Mouse (Mus musculus): ENCODE data around the gene Myof.

The Myof gene

DNA sequence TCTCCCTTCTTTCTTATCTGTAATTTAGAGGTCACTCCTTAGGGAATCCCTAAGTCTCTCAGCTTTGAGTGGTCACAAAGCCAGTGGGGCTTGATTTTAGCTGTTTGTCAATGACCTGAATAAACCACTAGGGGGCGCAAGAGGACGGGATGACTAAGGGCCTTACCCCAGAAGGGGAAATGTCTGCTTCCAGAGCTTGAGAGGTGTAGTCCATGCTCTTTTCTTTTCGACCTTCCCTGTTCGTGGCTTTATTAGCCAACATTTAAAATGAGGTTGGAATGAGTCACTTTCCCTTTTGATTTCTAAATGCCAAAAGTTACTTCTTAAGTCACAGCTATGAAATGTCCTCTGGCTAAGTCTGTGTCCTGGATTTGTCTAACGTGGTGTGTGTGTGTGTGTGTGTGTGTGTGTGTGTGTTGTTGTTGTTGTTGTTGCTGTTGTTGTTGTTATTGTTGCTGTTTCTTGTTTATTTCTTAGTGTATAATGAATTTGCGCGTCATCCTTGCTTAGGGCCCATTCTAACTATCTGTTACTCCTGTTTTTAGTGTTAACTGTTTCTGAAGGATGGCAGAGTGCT lies 87.9 kb downstream of the Myof start:
- in situ Hi-C loops (cut with MboI, MseI) = loop anchor here (5.0 kb wide), 1 partner anchor 97 kb away; no protein-coding TSS in a partner anchor

DNA sequence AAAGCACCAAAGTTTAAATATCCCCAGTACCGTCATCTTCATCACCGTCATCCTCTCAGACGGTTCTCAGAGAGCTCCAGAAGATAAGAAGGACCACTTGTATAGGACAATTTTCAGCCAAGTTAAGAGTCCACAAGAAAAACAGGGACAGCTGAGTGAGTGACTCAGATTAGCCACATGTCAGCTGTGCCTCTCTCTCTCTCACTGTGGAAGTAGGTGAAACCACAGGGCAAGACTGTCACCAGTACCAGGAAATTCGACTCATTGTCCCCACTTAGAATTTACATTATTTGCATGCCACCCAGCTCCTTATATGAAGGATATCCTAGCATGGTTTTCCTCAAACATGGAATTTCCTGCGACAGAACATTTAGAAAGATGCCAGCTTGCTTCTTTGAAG lies 88.6 kb downstream of the Myof start:
- in situ Hi-C loops (cut with MboI, MseI) = loop anchor here (5.0 kb wide), 2 partner anchors 98 to 398 kb away; no protein-coding TSS in a partner anchor

GRCm38 (mm10) chr19:37954236-37954635 lies 89.1 kb downstream of the Myof start:
- in situ Hi-C loops (cut with MboI, MseI) = loop anchor here (5.0 kb wide), 1 partner anchor 398 kb away; no protein-coding TSS in a partner anchor

GRCm38 (mm10) chr19:37946696-37947095 lies 96.7 kb downstream of the Myof start:
- in situ Hi-C loops (cut with MboI, MseI) = no loop called here

DNA sequence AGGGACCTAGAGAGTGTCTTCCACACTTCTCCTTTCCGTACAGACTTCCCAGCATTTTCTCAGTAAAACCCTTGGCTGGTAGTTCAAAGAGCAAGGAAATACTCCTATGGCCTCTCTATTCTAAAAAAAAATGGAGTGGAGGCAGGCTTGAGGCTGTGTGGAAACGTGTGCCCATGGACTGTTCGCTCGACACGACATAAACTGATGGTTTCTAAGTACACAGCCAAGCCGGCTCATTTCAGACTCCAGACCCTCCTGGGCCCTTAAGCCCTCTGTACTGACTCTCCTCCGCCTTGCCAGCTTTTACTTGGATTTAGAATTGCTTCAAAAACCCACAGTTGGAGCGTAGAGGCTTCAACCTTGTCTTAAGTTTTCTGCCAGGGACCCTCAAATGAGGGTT lies 97.3 kb downstream of the Myof start:
- in situ Hi-C loops (cut with MboI, MseI) = no loop called here

DNA sequence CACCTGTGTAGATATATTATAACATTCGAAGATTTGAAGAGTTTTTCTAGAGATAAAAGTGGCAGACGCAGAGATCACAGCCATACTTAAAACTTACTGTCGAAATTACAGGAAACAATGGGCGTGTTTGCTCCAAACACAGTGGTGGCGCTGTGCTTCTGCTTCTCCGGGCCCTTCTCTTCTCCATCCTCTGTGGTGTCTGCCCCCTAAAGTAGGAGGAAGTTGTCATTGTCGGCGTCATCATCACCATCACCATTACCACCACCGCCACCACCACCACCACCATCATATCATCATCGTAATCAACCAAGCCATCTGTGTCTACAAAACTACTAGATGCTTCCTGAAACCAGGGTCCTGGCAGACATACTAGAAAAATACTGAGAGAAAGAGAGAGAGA lies 104.2 kb downstream of the Myof start:
- in situ Hi-C loops (cut with MboI, MseI) = no loop called here

DNA sequence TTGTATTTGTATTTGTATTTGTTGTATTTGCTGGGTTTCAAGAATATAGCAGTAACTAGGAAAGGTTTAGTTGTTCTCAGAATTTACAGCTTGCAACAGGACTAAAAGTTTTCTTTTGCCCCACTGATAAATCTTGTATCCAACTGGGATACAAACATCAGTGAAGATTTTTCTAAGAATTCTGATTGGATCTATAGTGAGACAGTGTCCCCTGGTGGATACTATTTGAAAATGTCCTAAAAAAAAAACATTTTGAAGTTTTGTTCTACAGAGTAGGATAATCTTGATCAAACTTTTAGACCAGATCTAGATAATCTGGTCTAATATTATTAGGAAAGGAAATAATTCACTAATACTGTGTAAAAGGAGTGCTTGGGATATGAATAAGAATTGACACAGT lies 106.3 kb downstream of the Myof start:
- in situ Hi-C loops (cut with MboI, MseI) = no loop called here

GRCm38 (mm10) chr19:37934640-37935039 lies 108.7 kb downstream of the Myof start:
- in situ Hi-C loops (cut with MboI, MseI) = no loop called here

GRCm38 (mm10) chr19:37932198-37932597 lies 111.2 kb downstream of the Myof start:
- in situ Hi-C loops (cut with MboI, MseI) = no loop called here

- in situ Hi-C loops (cut with MboI, MseI) = no loop called here
Observed at GRCm38 (mm10) chr19:37927911-37928310, 115.5 kb downstream of the Myof start.

DNA sequence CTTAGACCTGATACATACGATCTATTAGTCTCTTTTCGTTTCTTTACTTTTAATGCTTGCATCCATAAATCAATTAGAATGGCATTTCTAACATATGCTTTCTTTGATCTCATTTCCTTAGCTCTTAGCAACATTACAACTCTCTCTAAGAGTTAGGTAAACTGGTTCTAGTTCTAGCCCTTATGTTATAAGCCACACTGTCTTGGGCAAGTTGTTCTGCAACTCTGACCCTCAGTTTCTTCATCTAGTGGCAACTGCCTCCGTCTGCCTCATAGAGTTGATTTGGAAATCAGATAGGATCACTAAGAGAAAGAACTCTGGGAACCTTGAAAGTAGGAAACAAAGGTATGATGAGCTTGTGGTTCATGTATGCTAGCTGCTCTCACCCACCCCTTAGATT lies 118.1 kb downstream of the Myof start:
- in situ Hi-C loops (cut with MboI, MseI) = no loop called here

GRCm38 (mm10) chr19:37924266-37924665 lies 119.1 kb downstream of the Myof start:
- in situ Hi-C loops (cut with MboI, MseI) = no loop called here

GRCm38 (mm10) chr19:37921098-37921497 lies 122.3 kb downstream of the Myof start:
- in situ Hi-C loops (cut with MboI, MseI) = no loop called here

GRCm38 (mm10) chr19:37918515-37918932 lies 124.9 kb downstream of the Myof start:
- in situ Hi-C loops (cut with MboI, MseI) = no loop called here

DNA sequence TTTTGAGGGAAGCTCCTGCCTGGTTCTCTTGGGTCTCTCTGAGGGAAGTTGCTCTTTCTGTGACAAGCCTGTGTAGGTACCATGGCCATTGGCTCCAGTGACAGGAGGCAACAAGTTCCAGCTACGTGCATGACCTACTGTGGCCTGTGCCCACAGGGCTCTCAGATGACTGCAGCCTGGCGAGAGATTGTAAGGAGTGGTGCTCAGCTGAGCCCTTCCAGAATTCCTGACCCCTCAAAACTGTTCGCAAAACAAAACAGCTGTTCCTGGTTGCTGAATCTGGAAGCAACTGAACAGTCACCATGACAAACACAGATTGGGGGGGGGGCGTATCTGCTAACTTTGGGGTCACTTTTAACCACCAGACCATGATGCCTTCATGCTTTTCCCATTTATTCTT lies 129.1 kb downstream of the Myof start:
- in situ Hi-C loops (cut with MboI, MseI) = no loop called here

DNA sequence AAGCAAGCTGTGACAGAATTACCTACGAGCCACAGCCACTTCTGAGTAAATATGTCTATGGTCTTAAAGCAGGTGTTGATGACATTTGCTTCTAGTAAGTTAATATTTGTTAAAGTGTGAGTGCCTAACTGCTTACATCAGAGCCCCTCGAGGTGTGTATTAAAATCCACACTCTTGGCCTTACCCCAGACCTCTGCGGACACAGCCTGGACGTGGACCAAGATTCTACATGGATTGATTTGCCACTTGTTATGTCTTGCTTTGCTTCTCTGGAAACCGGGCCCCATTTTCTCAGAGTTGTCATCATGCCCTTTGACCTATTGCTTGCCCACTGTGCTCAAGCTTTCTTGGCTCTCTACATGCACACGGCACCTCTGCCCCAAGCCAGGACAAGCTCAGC lies 130.9 kb downstream of the Myof start:
- in situ Hi-C loops (cut with MboI, MseI) = no loop called here

GRCm38 (mm10) chr19:37909830-37910261 lies 133.5 kb downstream of the Myof start:
- in situ Hi-C loops (cut with MboI, MseI) = no loop called here

DNA sequence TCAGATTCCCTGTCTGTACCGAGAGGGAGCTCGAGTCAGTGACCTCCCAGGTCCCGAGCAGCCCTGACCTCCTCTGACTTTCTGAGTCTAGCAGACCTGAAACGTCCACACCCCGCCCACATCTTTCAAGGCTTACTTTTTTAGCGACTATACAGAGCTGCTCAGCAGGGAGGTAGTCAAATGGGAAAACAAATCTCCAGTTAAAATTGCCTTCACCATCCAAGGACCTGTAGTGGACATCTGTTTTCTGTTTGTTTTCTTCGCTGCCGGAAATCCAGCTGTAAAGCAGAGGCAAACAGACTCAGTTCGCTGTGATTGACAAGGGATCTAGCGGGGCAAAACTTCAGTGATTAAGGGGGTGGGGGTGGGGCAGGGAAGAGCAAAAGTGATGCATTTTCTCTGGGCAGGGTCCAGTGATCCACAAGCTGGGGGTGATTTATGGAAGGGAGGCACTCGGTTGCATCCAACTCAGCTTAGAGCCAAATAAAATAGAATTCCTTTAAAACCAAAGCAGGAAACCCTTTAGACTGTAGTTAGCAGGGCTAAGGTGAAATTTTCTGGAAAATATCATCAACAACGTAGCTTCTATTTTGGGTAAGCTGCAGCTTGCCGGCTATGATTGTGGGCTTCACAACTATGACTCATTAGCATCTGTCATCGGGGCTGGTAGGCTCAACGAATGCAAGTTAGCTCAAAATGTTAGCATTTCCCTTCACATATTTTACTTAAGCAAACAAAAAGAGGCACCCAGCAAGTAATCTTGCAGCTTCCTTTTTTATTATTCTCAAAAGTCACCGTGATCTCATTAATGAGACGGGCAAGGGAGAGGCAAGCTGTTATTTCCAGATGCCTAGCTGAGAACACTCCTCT lies 135.7 kb downstream of the Myof start:
- in situ Hi-C loops (cut with MboI, MseI) = no loop called here

DNA sequence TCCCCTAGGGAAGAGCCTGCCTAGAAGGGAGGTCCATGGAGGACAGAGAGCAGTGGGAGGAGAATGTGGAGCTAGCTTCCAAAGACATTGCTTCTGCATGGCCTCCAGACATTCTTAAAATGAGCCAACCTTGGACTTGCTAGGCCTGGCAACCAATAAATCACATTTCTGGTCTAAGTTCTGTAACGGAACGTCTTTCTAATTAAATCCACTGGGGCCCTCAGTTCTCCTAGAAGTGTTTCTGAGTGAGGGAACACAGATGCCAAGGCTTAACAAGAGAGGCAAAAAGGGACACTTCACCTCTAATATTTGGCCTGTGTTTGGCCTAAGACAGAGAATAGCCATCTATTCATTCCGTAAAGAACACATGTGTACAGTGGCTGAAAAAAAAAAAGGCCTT lies 136.5 kb downstream of the Myof start:
- in situ Hi-C loops (cut with MboI, MseI) = no loop called here

- in situ Hi-C loops (cut with MboI, MseI) = no loop called here
Observed at GRCm38 (mm10) chr19:37896081-37896480, 147.3 kb downstream of the Myof start.

GRCm38 (mm10) chr19:37891006-37891405 lies 152.4 kb downstream of the Myof start:
- in situ Hi-C loops (cut with MboI, MseI) = no loop called here

- in situ Hi-C loops (cut with MboI, MseI) = loop anchor here (5.0 kb wide), 1 partner anchor 184 kb away; no protein-coding TSS in a partner anchor
Observed at GRCm38 (mm10) chr19:37886355-37887120, 156.8 kb downstream of the Myof start.
